Mouse (Mus musculus): ENCODE results near the gene Insr. TPM values are rescaled to one million over a fixed set of nuclear protein-coding genes. Genes with fewer than 3 reads are reported as not detected.

Insr gene
- polyA plus RNA-seq, 1 experiment from 2014 or later, result 40.2 TPM

DNA sequence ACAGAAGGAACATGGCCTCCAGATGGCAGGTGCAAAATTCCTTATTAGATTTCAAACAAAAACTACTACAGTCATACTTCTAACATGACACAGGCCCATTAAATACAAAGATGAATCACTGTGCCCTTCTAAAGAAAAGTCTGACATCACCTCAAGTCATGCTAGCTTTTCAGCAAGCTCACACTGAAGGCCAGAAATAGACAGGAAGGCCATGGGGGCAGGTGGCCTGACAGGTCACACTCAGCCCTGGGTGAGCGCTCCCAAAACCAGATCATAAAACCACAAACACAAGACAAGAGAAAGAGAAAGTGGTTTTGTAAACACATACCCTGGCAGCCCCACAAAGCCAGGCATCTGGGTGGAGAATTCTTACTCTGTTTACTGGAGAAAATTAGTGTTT, 32.3 kb downstream of the Insr start:
- Histone ChIP-seq H3K4me2 (replicated peaks) (no peak overlapping the region), H3K4me1 (no peaks in the 10 kb centered on the region), H3K4me3 (no peak overlapping the region), H3K36me3 (peaks cover 39% of the 10 kb centered on the region), H3K9ac (no peak overlapping the region), H3K9me3 (no peaks in the 10 kb centered on the region), H3K27me3 (no peaks in the 10 kb centered on the region), H3K27ac (no peak overlapping the region)
- 81% methylated on average over 1 of the region's 1 CpGs for WGBS
- no peak for ATAC-seq (ENCODE audit: low FRiP score, low read depth)

DNA sequence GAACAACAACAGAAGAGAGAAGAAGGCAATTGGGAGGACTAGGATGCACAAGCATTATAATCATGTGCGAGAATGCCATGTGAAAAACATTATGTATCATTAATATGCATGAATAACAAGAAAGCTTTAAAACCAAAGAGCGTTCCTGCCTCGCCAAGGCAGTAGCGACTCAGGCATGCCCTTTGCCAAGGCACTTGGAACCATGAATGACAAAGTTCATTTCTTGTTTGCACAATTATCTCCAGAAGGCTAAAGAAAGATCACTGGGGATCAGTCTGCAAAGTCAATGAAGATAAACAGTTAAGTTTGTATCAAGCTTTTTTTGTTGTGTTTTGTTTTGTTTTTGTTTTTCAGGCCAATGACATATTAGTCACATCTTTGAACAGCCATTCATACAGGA, 36.2 kb downstream of the Insr start:
- Histone ChIP-seq H3K27ac (no peak overlapping the region), H3K36me3 (peaks cover 17% of the 10 kb centered on the region; the same call in 1 of the 2 replicates), H3K9ac (no peak overlapping the region), H3K4me3 (no peak overlapping the region), H3K27me3 (no peaks in the 10 kb centered on the region), H3K4me1 (no peaks in the 10 kb centered on the region), H3K4me2 (replicated peaks) (no peak overlapping the region), H3K9me3 (no peaks in the 10 kb centered on the region)
- whole genome bisulfite sequencing, result 100% methylated on average over 4 of the region's 4 CpGs
- ATAC-seq (ENCODE audit: low FRiP score, low read depth), result no peak

DNA sequence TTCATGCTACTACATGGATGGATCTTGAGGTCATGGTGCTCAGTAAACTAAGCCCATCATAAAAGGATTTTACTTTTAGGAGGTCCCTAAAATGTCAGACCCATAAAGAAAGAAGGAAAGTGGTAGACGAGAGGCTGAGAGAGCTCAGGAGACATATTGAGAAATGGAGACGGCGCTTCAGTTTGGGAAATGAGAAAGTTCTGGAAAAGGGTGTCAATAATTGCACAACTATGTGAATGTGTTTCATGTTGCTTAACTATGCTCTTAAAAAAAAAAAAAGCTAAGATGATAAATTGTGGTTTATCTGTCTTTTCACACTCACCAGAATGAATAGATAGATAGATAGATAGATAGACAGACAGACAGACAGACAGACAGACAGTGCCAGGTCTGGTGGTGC, 38.7 kb downstream of the Insr start:
- no peak overlapping the region for H3K9ac ChIP-seq
- H3K9me3 ChIP-seq, result no peaks in the 10 kb centered on the region
- peaks cover 7% of the 10 kb centered on the region; the same call in 1 of the 2 replicates for H3K36me3 ChIP-seq
- H3K4me2 ChIP-seq (replicated peaks), result no peak overlapping the region
- ATAC-seq (ENCODE audit: low FRiP score, low read depth), result no peak
- H3K4me3 ChIP-seq, result no peak overlapping the region
- H3K27me3 ChIP-seq, result no peaks in the 10 kb centered on the region
- peaks cover 13% of the 10 kb centered on the region for H3K4me1 ChIP-seq
- no peak overlapping the region for H3K27ac ChIP-seq
- WGBS, result 88% methylated on average over 3 of the region's 3 CpGs

DNA sequence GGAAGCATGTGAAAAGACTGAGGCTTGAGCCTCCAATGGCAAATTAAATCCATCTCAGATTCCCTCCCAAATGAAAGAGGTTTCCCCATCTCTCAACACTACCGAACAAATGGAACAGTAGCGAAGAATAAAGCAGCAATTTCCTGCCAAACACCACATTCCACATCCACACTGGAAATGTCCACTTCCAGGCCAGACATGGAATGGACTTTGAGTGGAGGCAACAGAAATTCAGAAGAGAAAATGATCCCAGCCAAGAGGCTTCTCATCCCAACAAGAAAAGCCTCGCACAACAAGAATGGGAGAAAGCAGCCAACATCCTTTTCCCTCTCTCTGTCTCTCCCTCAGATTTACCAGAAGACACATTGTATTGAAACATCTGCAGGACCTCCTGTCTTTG, 39.8 kb downstream of the Insr start:
- WGBS, result 81% methylated on average over 3 of the region's 3 CpGs
- Histone ChIP-seq H3K9me3 (no peaks in the 10 kb centered on the region), H3K36me3 (no peaks in the 10 kb centered on the region), H3K4me1 (peaks cover 15% of the 10 kb centered on the region), H3K27me3 (no peaks in the 10 kb centered on the region), H3K4me2 (replicated peaks) (no peak overlapping the region), H3K27ac (no peak overlapping the region; the same call in 1 of the 2 replicates), H3K4me3 (no peak overlapping the region), H3K9ac (no peak overlapping the region)
- no peak for ATAC-seq (ENCODE audit: low FRiP score, low read depth)

DNA sequence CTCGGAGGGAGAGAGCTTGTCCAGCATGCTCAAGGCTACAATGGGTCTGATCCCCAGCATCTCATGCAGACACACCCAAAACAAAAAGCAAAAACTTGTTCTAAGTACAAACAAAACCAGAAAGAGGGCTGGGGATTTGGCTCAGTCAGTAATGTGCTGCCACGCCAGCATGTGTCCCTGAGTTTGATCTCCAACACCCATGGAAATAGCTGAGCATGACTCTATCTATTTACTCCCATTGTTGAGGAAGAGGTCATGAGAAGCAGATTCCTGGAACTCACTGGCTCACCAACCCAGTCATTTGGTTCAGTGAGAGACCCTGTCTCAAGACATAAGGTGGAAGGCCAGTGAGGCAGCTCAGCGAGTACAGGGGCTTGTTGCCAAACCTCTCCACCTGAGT, 40.6 kb downstream of the Insr start:
- no peaks in the 10 kb centered on the region for H3K27me3 ChIP-seq
- H3K9ac ChIP-seq, result no peak overlapping the region
- no peak overlapping the region for H3K4me3 ChIP-seq
- WGBS, result 86% methylated on average over 3 of the region's 3 CpGs
- ATAC-seq (ENCODE audit: low FRiP score, low read depth), result no peak
- H3K9me3 ChIP-seq, result no peaks in the 10 kb centered on the region
- no peak overlapping the region for H3K4me2 ChIP-seq (replicated peaks)
- H3K36me3 ChIP-seq, result no peaks in the 10 kb centered on the region
- H3K27ac ChIP-seq, result no peak overlapping the region
- H3K4me1 ChIP-seq, result peaks cover 15% of the 10 kb centered on the region

DNA sequence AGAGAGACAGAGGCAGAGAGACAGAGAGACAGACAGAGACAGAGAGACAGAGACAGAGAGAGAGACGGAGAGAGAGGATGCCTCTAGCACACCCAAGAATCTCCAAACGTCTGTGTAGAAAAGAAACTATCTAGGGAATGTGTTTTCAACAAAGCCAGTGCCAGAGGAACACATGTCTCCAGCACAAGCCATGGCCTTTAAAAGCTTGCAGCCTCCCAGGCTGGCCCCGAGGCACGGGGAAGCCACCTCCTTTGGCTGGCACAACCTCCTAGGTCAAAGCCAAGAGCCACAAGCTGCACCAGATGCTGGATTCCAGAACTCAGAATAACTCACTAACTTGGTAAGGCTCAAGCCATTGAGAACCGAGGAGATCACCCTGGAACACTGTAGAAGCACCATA, 42.1 kb downstream of the Insr start:
- WGBS, result 68% methylated on average over 5 of the region's 5 CpGs
- Histone ChIP-seq H3K9me3 (no peaks in the 10 kb centered on the region), H3K27me3 (no peaks in the 10 kb centered on the region), H3K27ac (no peak overlapping the region), H3K4me2 (replicated peaks) (no peak overlapping the region), H3K9ac (no peak overlapping the region), H3K4me3 (no peak overlapping the region), H3K4me1 (peaks cover 15% of the 10 kb centered on the region), H3K36me3 (no peaks in the 10 kb centered on the region)
- no peak for ATAC-seq (ENCODE audit: low FRiP score, low read depth)

DNA sequence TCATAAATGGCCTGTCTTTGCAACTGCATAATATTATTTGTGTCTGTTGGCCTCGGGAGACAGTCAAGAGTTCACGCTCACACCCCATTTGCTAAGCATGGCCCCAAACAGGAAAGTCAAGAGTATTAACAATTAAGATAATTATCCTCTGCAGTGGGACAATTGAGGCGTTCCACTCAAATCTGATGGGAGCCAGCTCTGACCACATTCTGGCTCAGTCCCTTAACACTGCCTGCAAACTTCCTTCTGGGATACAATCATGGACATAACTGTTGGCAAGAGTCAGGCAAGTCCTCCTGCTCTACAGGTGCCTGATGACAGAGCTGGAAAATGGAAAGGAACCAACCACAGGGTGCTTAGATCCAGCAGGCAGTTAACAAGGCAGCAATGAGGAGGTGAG, 43.1 kb downstream of the Insr start:
- 72% methylated on average over 3 of the region's 3 CpGs for WGBS
- H3K9me3 ChIP-seq, result no peaks in the 10 kb centered on the region
- H3K4me3 ChIP-seq, result no peak overlapping the region
- no peaks in the 10 kb centered on the region for H3K27me3 ChIP-seq
- H3K36me3 ChIP-seq, result no peaks in the 10 kb centered on the region
- ATAC-seq (ENCODE audit: low FRiP score, low read depth), result no peak
- no peak overlapping the region for H3K4me2 ChIP-seq (replicated peaks)
- H3K9ac ChIP-seq, result no peak overlapping the region
- peaks cover 15% of the 10 kb centered on the region for H3K4me1 ChIP-seq
- H3K27ac ChIP-seq, result no peak overlapping the region

DNA sequence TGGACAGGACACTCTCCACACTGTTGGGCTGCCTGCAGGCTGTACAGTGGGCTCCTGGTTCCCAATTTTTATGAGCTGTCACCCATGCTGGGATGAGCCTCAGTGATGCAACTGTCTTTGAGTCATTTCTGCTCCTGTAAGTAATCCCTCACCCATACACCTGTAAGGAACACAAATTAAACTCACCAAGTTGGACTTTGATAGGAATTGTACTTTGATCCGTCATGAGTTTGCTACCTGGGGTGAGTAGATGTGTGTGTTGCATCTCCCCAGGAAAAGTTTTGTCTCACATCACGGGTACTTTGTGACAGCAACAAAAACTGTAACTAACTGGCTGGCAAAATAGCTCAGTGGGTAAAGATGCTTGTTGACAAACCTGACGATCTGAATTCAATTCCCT, 44.8 kb downstream of the Insr start:
- Histone ChIP-seq H3K4me1 (peaks cover 15% of the 10 kb centered on the region), H3K27me3 (no peaks in the 10 kb centered on the region), H3K4me3 (no peak overlapping the region), H3K9me3 (no peaks in the 10 kb centered on the region), H3K9ac (no peak overlapping the region), H3K4me2 (replicated peaks) (no peak overlapping the region), H3K27ac (no peak overlapping the region), H3K36me3 (no peaks in the 10 kb centered on the region)
- no peak for ATAC-seq (ENCODE audit: low FRiP score, low read depth)
- 82% methylated on average over 3 of the region's 3 CpGs for WGBS

DNA sequence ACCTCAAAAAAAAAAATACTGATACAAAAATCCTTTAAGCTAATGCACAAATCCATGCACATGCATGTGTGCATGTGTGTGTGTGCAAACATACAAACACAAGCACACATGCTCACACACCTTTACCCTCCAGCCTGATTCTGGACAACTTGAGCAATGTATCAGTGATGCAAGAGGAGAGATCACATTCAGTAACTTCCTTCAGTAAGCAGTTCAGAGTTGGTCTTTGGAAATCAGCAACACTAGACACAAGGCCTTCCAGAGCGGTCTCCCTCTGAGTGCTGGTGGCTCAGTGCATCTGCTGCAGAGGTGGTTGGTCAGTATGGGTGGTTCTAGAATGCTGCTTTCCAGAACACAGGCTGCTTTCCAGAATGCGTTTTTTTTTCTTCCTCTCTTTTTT, 46.8 kb downstream of the Insr start:
- WGBS, result 80% methylated on average over 2 of the region's 2 CpGs
- no peaks in the 10 kb centered on the region for H3K9me3 ChIP-seq
- H3K27me3 ChIP-seq, result no peaks in the 10 kb centered on the region
- H3K27ac ChIP-seq, result no peak overlapping the region
- H3K4me1 ChIP-seq, result peaks cover 15% of the 10 kb centered on the region
- no peak for ATAC-seq (ENCODE audit: low FRiP score, low read depth)
- no peaks in the 10 kb centered on the region for H3K36me3 ChIP-seq
- no peak overlapping the region for H3K4me2 ChIP-seq (replicated peaks)
- H3K9ac ChIP-seq, result no peak overlapping the region
- no peak overlapping the region for H3K4me3 ChIP-seq

DNA sequence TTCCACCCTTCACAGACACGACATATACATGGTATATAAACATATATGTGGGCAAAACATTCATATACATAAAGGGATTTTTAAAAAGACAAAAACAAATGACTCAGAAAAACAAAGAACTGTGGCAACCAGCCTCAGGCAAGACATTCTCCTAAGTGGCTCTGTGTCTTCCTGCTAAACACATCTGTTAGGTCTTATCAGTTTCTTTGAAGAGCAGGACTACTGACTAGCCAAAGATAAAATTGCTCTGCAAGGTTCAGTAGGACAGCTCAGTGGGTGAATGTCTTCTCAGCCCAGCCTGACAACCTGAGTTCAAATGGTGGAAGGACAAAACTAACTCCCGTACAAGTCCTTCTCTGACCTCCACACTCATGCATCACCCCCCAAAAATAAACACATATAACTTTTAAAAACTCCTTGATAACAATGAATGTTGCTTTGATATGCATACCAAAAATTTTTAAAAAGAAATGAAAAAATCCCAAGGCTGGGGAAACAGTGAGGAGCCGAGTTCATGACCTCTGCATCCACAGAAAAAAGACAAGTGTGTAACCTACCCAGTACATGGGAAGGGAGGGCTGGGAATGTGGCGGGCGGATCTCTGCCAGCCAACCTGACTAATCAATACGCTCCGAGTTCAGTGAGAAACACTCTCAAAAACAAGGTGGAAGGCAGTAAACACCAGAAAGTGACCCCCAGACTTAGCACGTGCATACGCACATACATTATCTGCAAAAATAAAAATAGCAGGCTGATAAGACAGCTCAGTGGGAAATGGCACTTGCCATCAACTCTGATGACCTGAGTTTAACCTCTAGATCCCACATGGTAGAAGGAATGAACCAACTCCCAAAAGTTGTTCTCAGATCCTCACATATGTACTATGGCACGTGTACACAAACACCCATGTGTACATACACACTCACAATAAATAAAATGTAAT, 49.0 kb downstream of the Insr start:
- no peaks in the 10 kb centered on the region for H3K36me3 ChIP-seq
- H3K4me1 ChIP-seq, result no peaks in the 10 kb centered on the region
- H3K9ac ChIP-seq, result no peak overlapping the region
- H3K27me3 ChIP-seq, result no peaks in the 10 kb centered on the region
- 89% methylated on average over 10 of the region's 10 CpGs for WGBS
- H3K4me2 ChIP-seq (replicated peaks), result no peak overlapping the region
- H3K4me3 ChIP-seq, result no peak overlapping the region
- H3K27ac ChIP-seq, result no peak overlapping the region
- no peaks in the 10 kb centered on the region for H3K9me3 ChIP-seq
- no peak for ATAC-seq (ENCODE audit: low FRiP score, low read depth)

DNA sequence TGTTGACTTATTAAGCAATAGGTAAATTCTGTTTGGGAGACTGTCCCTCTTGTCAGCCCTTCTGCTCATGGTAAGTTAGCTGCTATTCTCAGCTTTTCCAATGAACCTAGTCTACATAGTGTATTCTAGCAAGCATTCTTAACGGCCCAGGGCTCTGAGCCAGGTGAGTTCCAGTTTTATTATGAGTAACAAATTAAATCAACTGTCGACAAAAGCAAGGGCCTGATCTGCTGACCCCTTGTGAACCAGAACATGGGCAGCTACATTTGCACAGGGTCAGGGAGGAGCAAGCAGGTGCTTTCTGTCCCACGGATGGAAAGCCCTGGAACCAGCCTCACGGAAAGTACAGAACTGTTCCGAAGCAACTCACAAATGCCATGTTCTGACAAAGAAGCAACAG, 52.0 kb downstream of the Insr start:
- WGBS, result 75% methylated on average over 5 of the region's 5 CpGs
- no peak overlapping the region for H3K27ac ChIP-seq
- H3K27me3 ChIP-seq, result no peaks in the 10 kb centered on the region
- no peak for ATAC-seq (ENCODE audit: low FRiP score, low read depth)
- no peak overlapping the region for H3K9ac ChIP-seq
- no peak overlapping the region for H3K4me2 ChIP-seq (replicated peaks)
- no peak overlapping the region for H3K4me3 ChIP-seq
- H3K9me3 ChIP-seq, result no peaks in the 10 kb centered on the region
- no peaks in the 10 kb centered on the region for H3K36me3 ChIP-seq
- no peaks in the 10 kb centered on the region for H3K4me1 ChIP-seq

DNA sequence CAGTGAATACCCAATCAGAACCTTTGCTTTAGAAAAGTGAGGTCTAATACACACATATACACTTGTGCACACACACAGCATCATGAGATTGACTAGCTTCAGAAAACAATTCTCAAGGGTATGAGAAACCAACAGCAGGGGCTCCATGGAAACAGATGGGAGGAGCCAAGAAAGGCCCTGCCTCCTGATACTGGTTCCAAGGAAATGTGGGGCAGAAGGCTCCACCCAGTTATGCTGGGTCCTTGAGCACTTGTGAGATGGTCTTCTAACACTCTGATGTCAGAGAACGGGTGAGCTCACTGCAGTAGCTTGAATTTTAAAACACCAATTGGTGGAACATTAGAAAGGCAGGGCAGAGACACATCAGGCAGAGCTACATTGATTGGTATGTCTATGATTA, 53.7 kb downstream of the Insr start:
- Histone ChIP-seq H3K27me3 (no peaks in the 10 kb centered on the region), H3K9me3 (no peaks in the 10 kb centered on the region), H3K4me3 (no peak overlapping the region), H3K36me3 (no peaks in the 10 kb centered on the region), H3K27ac (no peak overlapping the region), H3K4me1 (peaks cover 7% of the 10 kb centered on the region), H3K9ac (no peak overlapping the region), H3K4me2 (replicated peaks) (no peak overlapping the region)
- WGBS, result 70% methylated on average over 1 of the region's 1 CpGs
- ATAC-seq (ENCODE audit: low FRiP score, low read depth), result no peak

DNA sequence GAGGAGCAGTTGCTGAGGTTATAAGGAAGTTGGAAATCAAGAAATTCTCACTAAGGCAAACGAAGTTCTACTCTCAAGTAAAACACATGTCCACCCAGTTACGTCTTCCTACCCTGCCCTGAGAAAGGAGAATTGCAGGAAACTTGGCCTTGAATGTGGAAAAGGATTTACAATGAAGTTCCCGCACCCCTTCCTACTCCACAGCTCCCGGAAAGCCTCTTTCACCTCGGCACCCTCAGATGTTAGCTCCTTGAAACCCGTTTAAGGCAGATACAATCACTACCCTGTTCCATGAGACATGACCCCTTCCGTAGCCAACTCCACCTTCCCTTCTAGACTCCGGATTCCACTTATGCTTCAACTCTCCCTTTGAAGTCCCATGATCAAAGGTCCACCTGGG, 54.2 kb downstream of the Insr start:
- ATAC-seq (ENCODE audit: low FRiP score, low read depth), result no peak
- whole genome bisulfite sequencing, result 79% methylated on average over 8 of the region's 8 CpGs
- no peaks in the 10 kb centered on the region for H3K27me3 ChIP-seq
- H3K27ac ChIP-seq, result no peak overlapping the region
- peaks cover 7% of the 10 kb centered on the region for H3K4me1 ChIP-seq
- no peaks in the 10 kb centered on the region for H3K9me3 ChIP-seq
- H3K4me2 ChIP-seq (replicated peaks), result no peak overlapping the region
- H3K4me3 ChIP-seq, result no peak overlapping the region
- no peaks in the 10 kb centered on the region for H3K36me3 ChIP-seq
- H3K9ac ChIP-seq, result no peak overlapping the region

Measured in limb, embryonic 13.5 days (tissue).